Mouse (Mus musculus) brown adipose tissue, adult 24 weeks (tissue): ENCODE measurements around the gene Fads2. TPM values are rescaled to one million over a fixed set of nuclear protein-coding genes. Genes with fewer than 3 reads are reported as not detected.

Source experiments
- H3K27ac ChIP-seq: fragments of 200-500 bp; replicated peaks from 2 replicates; pipeline ENCODE4 v1.5.1; 2012; ENCODE audit warnings: low read depth, mild to moderate bottlenecking, low read length
- H3K4me1 ChIP-seq: fragments of 200-500 bp; 2 replicates; pipeline ENCODE4 v1.6.1; 2012; ENCODE audit warnings: low read length, mixed read lengths; ENCODE audit not compliant: control insufficient read depth, insufficient read depth, insufficient read length
- H3K4me3 ChIP-seq: fragments of 200-500 bp; 2 replicates; pipeline ENCODE4 v1.5.1; 2012; ENCODE audit warnings: low read depth, mild to moderate bottlenecking, low read length, moderate library complexity; ENCODE audit not compliant: insufficient read depth
- polyA plus RNA-seq: library from polyadenylated mRNA; stranded (reverse); fragments of >200 nt; gene quantifications from 2 replicates; pipeline ENCODE4 v1.2.4, GENCODE M21; 2012; ENCODE audit not compliant: missing spikeins, insufficient read depth, insufficient read length

Gene Fads2
- polyA plus RNA-seq, 1 experiment: 9.6 TPM

- H3K4me1 ChIP-seq: peaks cover 6% of the 10 kb centered on the region; the same call in 1 of the 2 replicates
- no peak overlapping the region for H3K27ac ChIP-seq
- no peak overlapping the region for H3K4me3 ChIP-seq
Observed at GRCm38 (mm10) chr19:10080384-10080783, 21.2 kb downstream of the Fads2 start.

- Histone ChIP-seq H3K4me3 (no peak overlapping the region), H3K27ac (no peak overlapping the region), H3K4me1 (peaks cover 6% of the 10 kb centered on the region; the same call in 1 of the 2 replicates)
Observed at GRCm38 (mm10) chr19:10078392-10078791, 23.2 kb downstream of the Fads2 start.

GRCm38 (mm10) chr19:10073145-10073544, 28.4 kb downstream of the Fads2 start:
- H3K4me1 ChIP-seq: peaks cover 5% of the 10 kb centered on the region; the same call in 1 of the 2 replicates
- peak overlapping the region; percentile 38 for H3K27ac ChIP-seq

GRCm38 (mm10) chr19:10071892-10072291, 29.7 kb downstream of the Fads2 start:
- H3K27ac ChIP-seq: no peak overlapping the region
- no peak overlapping the region for H3K4me3 ChIP-seq
- H3K4me1 ChIP-seq: peaks cover 5% of the 10 kb centered on the region; the same call in 1 of the 2 replicates

More at GRCm38 (mm10) chr19:10073145-10073544, 28.4 kb downstream of the Fads2 start:
- no peak overlapping the region for H3K4me3 ChIP-seq

- Histone ChIP-seq H3K27ac (no peak overlapping the region), H3K4me1 (peaks cover 5% of the 10 kb centered on the region; the same call in 1 of the 2 replicates), H3K4me3 (no peak overlapping the region)
Observed at GRCm38 (mm10) chr19:10071166-10071565, 30.4 kb downstream of the Fads2 start.

- Histone ChIP-seq H3K27ac (no peak overlapping the region), H3K4me1 (peaks cover 5% of the 10 kb centered on the region; the same call in 1 of the 2 replicates), H3K4me3 (no peak overlapping the region)
Observed at GRCm38 (mm10) chr19:10070186-10070980, 31.2 kb downstream of the Fads2 start.

- Histone ChIP-seq H3K4me1 (peaks cover 8% of the 10 kb centered on the region), H3K4me3 (no peak overlapping the region), H3K27ac (no peak overlapping the region)
Observed at GRCm38 (mm10) chr19:10067701-10068100, 33.8 kb downstream of the Fads2 start.

- peaks cover 8% of the 10 kb centered on the region for H3K4me1 ChIP-seq
- no peak overlapping the region for H3K27ac ChIP-seq
- no peak overlapping the region for H3K4me3 ChIP-seq
Observed at GRCm38 (mm10) chr19:10066502-10066901, 35.0 kb downstream of the Fads2 start.

- H3K4me1 ChIP-seq: peaks cover 5% of the 10 kb centered on the region
- no peak overlapping the region for H3K27ac ChIP-seq
- H3K4me3 ChIP-seq: no peak overlapping the region
Observed at GRCm38 (mm10) chr19:10066189-10066500, 35.4 kb downstream of the Fads2 start.

- peaks cover 3% of the 10 kb centered on the region; the same call in 1 of the 2 replicates for H3K4me1 ChIP-seq
- H3K27ac ChIP-seq: no peak overlapping the region
- no peak overlapping the region for H3K4me3 ChIP-seq
Observed at GRCm38 (mm10) chr19:10065465-10066188, 35.9 kb downstream of the Fads2 start.

- Histone ChIP-seq H3K4me3 (no peak overlapping the region), H3K4me1 (peaks cover 3% of the 10 kb centered on the region; the same call in 1 of the 2 replicates), H3K27ac (no peak overlapping the region)
Observed at GRCm38 (mm10) chr19:10064173-10065012, 37.2 kb downstream of the Fads2 start.

GRCm38 (mm10) chr19:10062862-10063261, 38.7 kb downstream of the Fads2 start:
- H3K27ac ChIP-seq: no peak overlapping the region
- no peak overlapping the region for H3K4me3 ChIP-seq
- peaks cover 3% of the 10 kb centered on the region; the same call in 1 of the 2 replicates for H3K4me1 ChIP-seq

- H3K27ac ChIP-seq: no peak overlapping the region
- H3K4me1 ChIP-seq: peaks cover 3% of the 10 kb centered on the region; the same call in 1 of the 2 replicates
- H3K4me3 ChIP-seq: no peak overlapping the region
Observed at GRCm38 (mm10) chr19:10062292-10062691, 39.3 kb downstream of the Fads2 start.

- Histone ChIP-seq H3K4me3 (no peak overlapping the region), H3K4me1 (peaks cover 3% of the 10 kb centered on the region; the same call in 1 of the 2 replicates), H3K27ac (no peak overlapping the region)
Observed at GRCm38 (mm10) chr19:10061624-10062023, 39.9 kb downstream of the Fads2 start.
